Mouse (Mus musculus): ENCODE measurements around the gene Sec14l1.

- TF ChIP-seq CTCF (IDR thresholded peaks at IDR 0.05; ENCODE audit: low read depth), result no peak
- TF ChIP-seq EP300 (IDR thresholded peaks at IDR 0.05; ENCODE audit: low read depth), result no peak
These were observed 2.3 kb upstream of the Sec14l1 start for GRCm38 (mm10) chr11:117112649-117113051.
